Mouse (Mus musculus) stomach, adult 2 months (tissue): ENCODE measurements around the gene Retreg3. TPM values are rescaled to one million over a fixed set of nuclear protein-coding genes. Genes with fewer than 3 reads are reported as not detected.

Experiments used
- polyA plus RNA-seq: library from polyadenylated mRNA; depleted of rRNA; stranded (reverse); fragments of >200 nt; gene quantifications from 2 replicates; pipeline ENCODE4 v1.2.3, GENCODE M21; 2012; rRNA removed

Gene Retreg3
- polyA plus RNA-seq: 22.6 and 22.7 TPM in 2 replicates

DNA sequence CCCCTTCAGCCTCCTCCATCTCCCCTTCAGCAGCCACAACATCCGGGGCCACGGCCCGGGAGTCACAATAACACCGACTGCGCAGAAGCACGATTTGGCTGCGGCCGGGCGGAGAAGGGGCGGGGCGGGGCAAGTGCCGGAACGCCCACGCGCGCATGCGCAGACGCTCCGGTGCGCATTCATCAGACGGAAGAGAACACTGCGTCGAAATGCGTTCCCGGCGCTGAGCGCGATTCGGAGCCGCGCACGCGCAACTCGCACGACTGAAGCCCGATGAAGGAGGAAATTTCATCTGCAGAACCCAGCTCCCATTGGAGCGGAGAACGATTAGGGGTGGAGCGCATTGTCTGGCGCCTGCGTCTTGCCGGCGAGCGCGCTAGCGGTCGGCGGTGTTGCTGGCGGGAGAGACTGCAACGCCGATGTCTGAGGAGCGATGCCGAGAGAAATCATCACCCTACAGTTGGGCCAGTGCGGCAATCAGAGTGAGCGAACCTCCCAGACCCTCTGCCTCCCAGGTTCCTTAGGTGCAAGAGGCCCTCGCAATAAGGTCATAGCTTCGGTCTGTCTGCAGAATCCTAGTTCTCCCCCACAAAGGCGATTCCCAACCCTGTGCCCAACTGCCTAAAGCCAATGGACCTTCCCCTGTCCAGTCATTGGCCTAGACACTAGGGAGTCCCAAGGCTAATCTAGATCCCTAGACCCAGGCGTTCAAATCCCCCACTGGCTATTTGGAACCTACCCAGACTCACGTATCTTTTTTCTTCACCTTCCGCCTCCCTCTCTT is at the start of gene Retreg3, which contains the start of gene Tubg1:
Gene Retreg3 (minus strand): TSS at position 133 of the 784 bp plus-strand sequence.
Gene Tubg1 (plus strand): TSS at position 178 of the 784 bp plus-strand sequence.

DNA sequence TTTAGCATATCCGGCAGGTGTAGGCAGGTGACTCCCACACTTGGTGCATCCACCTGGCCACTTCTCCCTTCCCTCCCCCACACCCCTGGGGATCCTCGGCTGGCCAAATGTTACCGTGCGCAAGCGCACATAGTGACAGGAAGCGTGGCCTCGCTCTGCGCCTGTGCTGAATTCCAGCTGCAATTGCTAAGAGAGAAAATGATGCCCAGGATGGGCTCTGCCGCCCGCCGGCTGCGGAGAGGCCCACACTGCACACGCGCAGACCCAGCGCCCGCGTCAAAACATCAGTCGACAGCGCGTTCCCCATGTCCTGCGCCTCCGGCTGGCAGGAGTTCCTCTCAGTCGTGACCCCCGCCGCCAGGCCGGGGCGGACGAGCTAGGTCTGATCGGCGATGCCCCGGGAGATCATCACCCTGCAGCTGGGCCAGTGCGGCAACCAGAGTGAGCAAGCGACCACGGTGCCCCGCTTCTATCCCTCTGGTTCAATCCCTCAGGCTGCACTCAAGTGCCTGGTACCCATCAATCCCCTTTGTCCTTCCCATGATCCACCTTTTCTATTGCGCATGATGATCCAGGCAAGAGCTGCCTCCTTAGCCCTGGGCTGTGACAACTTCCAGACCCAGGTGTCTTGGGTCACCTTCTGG is 36.2 kb upstream of the Retreg3 start, which contains the start of gene Tubg2:
Gene Tubg2 (plus strand): TSS at position 180 of the 644 bp plus-strand sequence.

DNA sequence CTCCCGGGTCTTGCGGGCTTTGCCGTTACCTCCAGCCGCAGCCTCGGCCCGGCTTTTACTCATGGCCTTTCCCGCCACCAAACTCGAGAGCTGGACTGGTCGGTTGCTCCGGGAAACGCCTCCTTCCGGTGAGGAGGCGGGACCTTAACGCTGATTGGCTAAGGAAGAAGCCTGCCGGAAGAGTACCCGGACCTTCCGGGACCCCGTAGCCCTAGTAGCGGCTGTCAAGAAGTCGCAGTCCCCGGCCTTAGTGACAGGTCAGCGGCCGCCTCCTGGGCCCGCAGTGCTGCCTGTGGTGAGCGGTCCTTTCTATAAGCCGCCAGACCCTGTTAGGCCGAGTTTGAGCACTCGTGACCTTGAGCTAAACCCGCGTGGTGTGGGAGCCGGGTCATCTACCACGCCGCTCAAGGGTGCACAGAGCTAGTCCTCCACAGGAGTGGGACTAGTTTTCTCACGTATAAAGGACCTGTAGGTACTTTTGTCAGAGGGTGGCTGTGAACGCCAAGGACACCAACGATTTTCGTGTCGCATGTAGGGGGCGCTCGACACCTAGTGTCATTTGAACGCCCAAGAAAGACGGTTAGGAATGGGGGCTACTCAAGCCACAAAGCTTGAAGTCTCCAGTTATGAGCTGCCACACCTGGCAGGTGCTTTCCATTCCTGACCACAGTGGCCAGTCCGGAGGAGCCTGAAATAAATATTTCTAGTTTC is 24.2 kb downstream of the Retreg3 start, which contains the start of gene Psmc3ip:
Gene Psmc3ip (minus strand): TSS at position 123 of the 711 bp plus-strand sequence.

DNA sequence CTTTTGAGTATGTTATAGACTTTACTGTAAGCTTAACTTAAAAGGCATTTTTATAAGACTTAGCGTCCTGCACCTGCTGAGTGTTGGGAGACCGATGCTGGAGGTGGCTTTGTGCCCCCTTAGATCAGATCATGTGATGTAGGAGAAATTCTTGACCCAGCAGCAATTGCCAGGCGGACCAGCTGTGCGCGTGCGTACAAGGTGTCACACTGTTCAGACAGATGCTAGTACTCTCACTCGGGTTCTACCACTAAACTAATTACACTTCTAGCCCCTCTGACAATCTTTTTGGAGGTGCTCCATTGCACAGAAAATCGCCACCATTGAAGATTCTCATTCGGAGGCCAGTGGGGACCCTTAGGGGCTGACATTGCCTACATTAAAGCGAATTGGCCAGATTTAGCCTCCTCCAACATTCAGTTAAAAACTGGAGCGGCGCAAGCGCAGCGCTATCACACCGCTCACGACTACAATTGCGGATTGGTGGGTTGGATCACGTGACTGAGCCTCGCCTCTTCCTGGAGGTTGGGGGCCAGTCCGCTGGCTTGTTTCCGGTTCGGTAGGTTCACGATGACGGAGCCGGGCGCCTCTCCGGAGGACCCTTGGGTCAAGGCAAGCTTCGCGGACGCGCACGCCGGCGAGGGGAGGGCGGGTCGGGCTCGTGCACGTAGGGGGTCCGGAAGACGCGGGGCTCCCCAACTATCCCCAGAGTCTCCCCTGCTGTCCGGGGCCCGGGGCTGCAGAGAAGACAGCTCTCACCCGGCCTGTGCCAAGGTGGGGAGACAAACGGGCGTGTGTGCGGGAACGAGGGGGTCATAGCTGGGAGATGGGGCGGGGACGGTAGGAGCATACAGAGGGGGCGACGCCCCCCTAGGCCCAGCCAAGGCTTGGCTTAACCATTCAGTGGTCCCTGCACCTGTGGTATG is 32.7 kb downstream of the Retreg3 start, which contains the start of gene Mlx:
Gene Mlx (plus strand): TSS at position 522 of the 926 bp plus-strand sequence.

DNA sequence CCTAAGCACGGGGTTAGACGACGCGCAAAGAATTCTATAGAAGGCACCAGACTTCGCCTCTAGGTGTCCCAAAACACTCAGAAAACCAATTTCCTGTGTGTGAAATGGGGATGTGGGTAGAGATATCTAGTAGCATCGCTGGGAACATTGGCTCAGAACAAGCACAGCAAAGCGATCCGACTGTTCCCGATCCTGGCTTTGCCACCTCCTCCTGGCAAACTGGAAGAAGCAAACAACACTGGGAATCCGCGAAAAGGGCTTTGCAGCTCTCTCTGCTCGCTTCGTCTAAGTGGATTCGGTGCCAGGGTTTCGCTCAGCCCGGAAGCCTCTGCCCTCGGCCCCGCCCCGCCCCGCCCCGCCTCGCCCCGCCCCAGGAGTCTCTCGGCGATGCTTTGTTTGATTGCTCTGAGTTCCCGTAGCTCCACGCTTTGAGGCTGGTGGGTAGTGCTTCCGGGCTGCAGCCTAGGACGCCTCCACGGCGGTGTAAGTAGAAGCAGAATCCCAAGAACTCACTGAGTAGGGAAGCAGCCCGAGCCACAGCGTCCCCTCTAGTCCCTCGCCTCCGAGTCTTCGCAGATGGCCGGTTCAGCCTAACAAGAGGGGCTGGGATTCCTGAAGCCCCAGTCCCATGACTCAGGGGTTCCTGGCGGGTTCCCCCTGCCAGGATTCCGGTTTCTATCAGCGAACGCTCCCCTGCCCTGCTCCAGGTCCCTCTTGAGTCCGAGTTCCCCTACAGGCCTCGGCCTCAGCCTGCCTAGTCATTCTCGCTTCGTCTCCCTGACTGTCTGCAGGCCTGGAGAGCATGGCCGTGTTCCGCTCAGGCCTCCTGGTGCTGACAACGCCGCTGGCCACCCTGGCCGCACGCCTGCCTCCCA is 37.2 kb downstream of the Retreg3 start, which contains the start of gene Coasy:
Gene Coasy (plus strand): TSS at position 358 of the 875 bp plus-strand sequence.

DNA sequence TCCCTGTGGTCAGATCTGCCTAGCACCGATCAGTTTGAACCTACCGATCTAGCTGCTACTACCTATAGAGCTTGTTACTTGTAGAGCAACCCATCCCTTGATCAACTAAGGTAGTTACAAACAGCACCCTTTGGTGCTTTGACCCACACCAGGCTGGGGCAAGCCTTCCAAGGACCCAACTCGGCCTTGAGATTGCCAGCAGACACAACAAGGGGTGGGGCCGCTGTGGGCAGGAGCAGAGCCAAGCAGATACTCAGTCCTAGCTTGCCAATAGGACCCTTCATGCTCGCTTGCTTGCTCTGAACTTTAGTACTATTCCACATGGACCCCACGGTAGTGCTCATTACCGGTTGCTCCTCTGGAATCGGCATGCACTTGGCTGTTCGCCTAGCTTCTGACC is 41.6 kb downstream of the Retreg3 start, which contains the start of gene Hsd17b1:
Gene Hsd17b1 (plus strand): TSS at position 291 of the 400 bp plus-strand sequence.

DNA sequence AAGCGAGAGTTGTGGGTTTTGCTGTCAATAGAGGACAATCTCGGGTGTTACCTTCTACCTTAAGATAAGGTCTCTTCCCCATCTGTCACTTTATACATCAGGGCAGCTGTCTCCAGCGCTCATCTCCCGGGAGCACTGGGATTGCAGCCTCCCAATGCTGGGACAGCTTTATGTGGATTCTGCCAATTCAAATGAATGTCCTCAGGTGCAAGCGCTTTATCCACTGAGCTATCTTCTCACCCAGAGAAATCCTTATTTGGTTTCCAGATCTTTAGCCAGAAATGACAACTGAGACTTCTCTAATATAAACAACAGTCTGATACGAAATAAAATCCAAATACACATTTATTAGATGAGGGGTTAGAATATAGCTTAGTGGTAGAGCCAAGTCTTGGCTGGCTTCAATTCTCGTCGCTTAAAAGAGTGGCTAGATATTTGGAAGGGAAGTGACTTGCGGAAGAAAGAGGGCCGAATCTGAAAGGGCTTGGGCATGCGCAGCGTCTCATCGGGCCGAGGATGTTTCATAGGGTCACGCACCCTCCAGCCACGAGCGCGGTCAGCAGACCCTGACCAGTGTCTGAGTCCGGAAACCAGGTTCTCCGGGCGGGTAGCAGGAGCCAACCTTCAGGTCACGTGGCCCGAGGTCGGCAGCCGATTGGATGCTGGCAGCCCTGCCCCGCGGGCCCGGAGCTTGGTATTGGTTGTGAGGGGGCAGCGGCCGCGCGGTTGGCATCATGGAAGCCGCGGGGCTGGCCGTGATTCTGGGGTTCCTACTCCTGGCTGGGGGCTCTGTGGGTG is 50.1 kb downstream of the Retreg3 start, which contains the start of gene Naglu:
Gene Naglu (plus strand): TSS at position 622 of the 798 bp plus-strand sequence.

Other genes starting within 250 kb of the Retreg3 start
- 31.8 and 35.5 TPM in 2 replicates for gene Stat3, start 180.4 kb downstream of the Retreg3 start, polyA plus RNA-seq
- 51.6 and 78.4 TPM in 2 replicates for gene Cavin1, start 149.0 kb downstream of the Retreg3 start, polyA plus RNA-seq
- 46.3 and 53.1 TPM in 2 replicates for gene Atp6v0a1, start 110.4 kb downstream of the Retreg3 start, polyA plus RNA-seq
- 19.1 and 22.4 TPM in 2 replicates for gene Naglu, start 49.9 kb downstream of the Retreg3 start, polyA plus RNA-seq
- gene Hsd17b1, start 41.5 kb downstream of the Retreg3 start, polyA plus RNA-seq: 0.17 and 0.28 TPM in 2 replicates
- 21.0 and 26.1 TPM in 2 replicates for gene Coasy, start 37.3 kb downstream of the Retreg3 start, polyA plus RNA-seq
- 30.3 and 32.5 TPM in 2 replicates for gene Mlx, start 32.6 kb downstream of the Retreg3 start, polyA plus RNA-seq
- gene Psmc3ip, start 24.5 kb downstream of the Retreg3 start, polyA plus RNA-seq: 0.12 and 0.17 TPM in 2 replicates
- gene Tubg1, start within 50 bp of the Retreg3 start, polyA plus RNA-seq: 8.8 and 9.5 TPM in 2 replicates
- 2.2 and 2.7 TPM in 2 replicates for gene Tubg2, start 36.0 kb upstream of the Retreg3 start, polyA plus RNA-seq
- 2.1 and 3.0 TPM in 2 replicates for gene Cntnap1, start 50.6 kb upstream of the Retreg3 start, polyA plus RNA-seq
- gene Plekhh3, start 51.5 kb upstream of the Retreg3 start, polyA plus RNA-seq: 48.6 and 67.7 TPM in 2 replicates
- 0.55 TPM in 1 of 2 replicates, not detected in the other for gene Ccr10, start 55.5 kb upstream of the Retreg3 start, polyA plus RNA-seq
- 9.5 and 10.8 TPM in 2 replicates for gene Ezh1, start 106.6 kb upstream of the Retreg3 start, polyA plus RNA-seq
- 28.0 and 40.4 TPM in 2 replicates for gene Ramp2, start 126.1 kb upstream of the Retreg3 start, polyA plus RNA-seq
- gene Vps25, start 133.8 kb upstream of the Retreg3 start, polyA plus RNA-seq: 72.1 and 77.8 TPM in 2 replicates
- gene Wnk4, start 140.7 kb upstream of the Retreg3 start, polyA plus RNA-seq: 11.2 TPM in 2 replicates
- gene Cntd1, start 159.1 kb upstream of the Retreg3 start, polyA plus RNA-seq: 0.04 and 0.05 TPM in 2 replicates
- gene Coa3, start 159.2 kb upstream of the Retreg3 start, polyA plus RNA-seq: 322 and 371 TPM in 2 replicates
- gene Becn1, start 182.4 kb upstream of the Retreg3 start, polyA plus RNA-seq: 45.6 and 56.4 TPM in 2 replicates
- gene Psme3, start 196.3 kb upstream of the Retreg3 start, polyA plus RNA-seq: 15.1 and 19.9 TPM in 2 replicates
- gene Aoc2, start 205.2 kb upstream of the Retreg3 start, polyA plus RNA-seq: 2.2 and 2.3 TPM in 2 replicates
- 10.8 and 13.3 TPM in 2 replicates for gene Aoc3, start 210.7 kb upstream of the Retreg3 start, polyA plus RNA-seq
- not detected in 2 replicates for gene G6pc, start 247.7 kb upstream of the Retreg3 start, polyA plus RNA-seq